Mouse (Mus musculus) stomach, embryonic 14.5 days (tissue): ENCODE measurements around the gene Med26. TPM values are rescaled to one million over a fixed set of nuclear protein-coding genes. Genes with fewer than 3 reads are reported as not detected.

ENCODE experiments used
- microRNA-seq: library from miRNA; unstranded; fragments of <30 nt; microRNA quantifications from one replicate; pipeline ENCODE4, GENCODE M21; 2016
- polyA plus RNA-seq: library from polyadenylated mRNA; unstranded; fragments of >200 nt; fragmentation: Nextera tagmentation; extraction: Ambion mirVana; gene quantifications from 2 replicates; pipeline ENCODE4 v1.2.1, GENCODE M21; 2014

The Med26 gene
- polyA plus RNA-seq, 1 experiment from 2014 or later: 13.3 TPM

Small RNA genes within 50 kb of the gene (microRNA-seq; reads per million reads assigned to microRNA genes)
- gene Gm28019 (not detected), gene Mir7068 (1.6 reads per million)

Other genes with a start within 250 kb of the Med26 start
- gene Gm10282, start 243.0 kb downstream of the Med26 start, polyA plus RNA-seq: 27.2 and 32.7 TPM in 2 replicates
- gene Klf2, start 229.2 kb downstream of the Med26 start, polyA plus RNA-seq: 6.4 and 6.6 TPM in 2 replicates
- gene Eps15l1, start 126.8 kb downstream of the Med26 start, polyA plus RNA-seq: 67.6 and 68.2 TPM in 2 replicates
- gene Calr3, start 104.4 kb downstream of the Med26 start, polyA plus RNA-seq: 3.1 and 3.2 TPM in 2 replicates
- gene 1700030K09Rik, start 104.4 kb downstream of the Med26 start, polyA plus RNA-seq: 14.6 and 16.2 TPM in 2 replicates
- gene Cherp, start 73.0 kb downstream of the Med26 start, polyA plus RNA-seq: 57.3 and 60.9 TPM in 2 replicates
- 10.7 and 11.2 TPM in 2 replicates for gene Slc35e1, start 55.7 kb downstream of the Med26 start, polyA plus RNA-seq
- gene Smim7, start 22.8 kb upstream of the Med26 start, polyA plus RNA-seq: 150 and 154 TPM in 2 replicates
- 22.6 and 26.9 TPM in 2 replicates for gene Tmem38a, start 23.8 kb upstream of the Med26 start, polyA plus RNA-seq
- 0.14 TPM in 2 replicates for gene Nwd1, start 98.4 kb upstream of the Med26 start, polyA plus RNA-seq
- gene Sin3b, start 175.0 kb upstream of the Med26 start, polyA plus RNA-seq: 178 and 193 TPM in 2 replicates
- gene F2rl3, start 213.6 kb upstream of the Med26 start, polyA plus RNA-seq: 2.5 and 3.0 TPM in 2 replicates